Mouse (Mus musculus): ENCODE data around the gene A630095N17Rik.

The A630095N17Rik gene

GRCm38 (mm10) chr1:75231664-75232152 is at the start of gene A630095N17Rik:
Gene A630095N17Rik (minus strand): TSS chr1:75232102.
- no peak for DNase-seq (ENCODE audit: low spot score)

GRCm38 (mm10) chr1:75278228-75278627 is 46.3 kb upstream of the A630095N17Rik start, which contains the start of gene Resp18:
Gene Resp18 (minus strand): TSS chr1:75278415.
- DNase-seq (ENCODE audit: low spot score) = peak; percentile 29

GRCm38 (mm10) chr1:75277195-75278188 is 45.6 kb upstream of the A630095N17Rik start:
- DNase-seq (ENCODE audit: low spot score) = peak; percentile 74

- DNase-seq (ENCODE audit: low spot score) = peak; percentile 53
These were observed 32.4 kb upstream of the A630095N17Rik start, which contains the start of gene Ptprn for GRCm38 (mm10) chr1:75264091-75264880. Gene Ptprn (minus strand): TSS chr1:75264502.

GRCm38 (mm10) chr1:75262969-75263951 is 31.4 kb upstream of the A630095N17Rik start:
- DNase-seq (ENCODE audit: low spot score) = peak; percentile 78

GRCm38 (mm10) chr1:75261278-75261677 is 29.4 kb upstream of the A630095N17Rik start:
- DNase-seq (ENCODE audit: low spot score) = no peak

- no peak for DNase-seq (ENCODE audit: low spot score)
These were observed 23.7 kb upstream of the A630095N17Rik start for GRCm38 (mm10) chr1:75255516-75256046.

GRCm38 (mm10) chr1:75254625-75255013 is 22.7 kb upstream of the A630095N17Rik start:
- DNase-seq (ENCODE audit: low spot score) = no peak

- DNase-seq (ENCODE audit: low spot score) = peak; percentile 91
These were observed 22.1 kb upstream of the A630095N17Rik start for GRCm38 (mm10) chr1:75253849-75254624.

GRCm38 (mm10) chr1:75253029-75253428 is 21.1 kb upstream of the A630095N17Rik start:
- DNase-seq (ENCODE audit: low spot score) = no peak

GRCm38 (mm10) chr1:75252308-75252707 is 20.4 kb upstream of the A630095N17Rik start:
- DNase-seq (ENCODE audit: low spot score) = no peak

- DNase-seq (ENCODE audit: low spot score) = peak; percentile 81
These were observed 19.4 kb upstream of the A630095N17Rik start for GRCm38 (mm10) chr1:75251112-75251970.

- DNase-seq (ENCODE audit: low spot score) = no peak
These were observed 18.6 kb upstream of the A630095N17Rik start for GRCm38 (mm10) chr1:75250498-75250897.

- no peak for DNase-seq (ENCODE audit: low spot score)
These were observed 16.3 kb upstream of the A630095N17Rik start for GRCm38 (mm10) chr1:75248041-75248772.

- DNase-seq (ENCODE audit: low spot score) = no peak
These were observed 15.4 kb upstream of the A630095N17Rik start for GRCm38 (mm10) chr1:75247071-75247930.

- DNase-seq (ENCODE audit: low spot score) = peak; percentile 69
These were observed 12.9 kb upstream of the A630095N17Rik start for GRCm38 (mm10) chr1:75244836-75245235.

- DNase-seq (ENCODE audit: low spot score) = no peak
These were observed 12.4 kb upstream of the A630095N17Rik start for GRCm38 (mm10) chr1:75244175-75244826.

Data from retina, embryonic 14.5 days (tissue).